Mouse (Mus musculus): ENCODE measurements at regions not wholly inside any gene's neighbourhood (a gene's known extent, or its start where the extent isn't known, plus 50 kb on each side); places are given as distances from the start of the nearest gene placed in this dataset.

DNA sequence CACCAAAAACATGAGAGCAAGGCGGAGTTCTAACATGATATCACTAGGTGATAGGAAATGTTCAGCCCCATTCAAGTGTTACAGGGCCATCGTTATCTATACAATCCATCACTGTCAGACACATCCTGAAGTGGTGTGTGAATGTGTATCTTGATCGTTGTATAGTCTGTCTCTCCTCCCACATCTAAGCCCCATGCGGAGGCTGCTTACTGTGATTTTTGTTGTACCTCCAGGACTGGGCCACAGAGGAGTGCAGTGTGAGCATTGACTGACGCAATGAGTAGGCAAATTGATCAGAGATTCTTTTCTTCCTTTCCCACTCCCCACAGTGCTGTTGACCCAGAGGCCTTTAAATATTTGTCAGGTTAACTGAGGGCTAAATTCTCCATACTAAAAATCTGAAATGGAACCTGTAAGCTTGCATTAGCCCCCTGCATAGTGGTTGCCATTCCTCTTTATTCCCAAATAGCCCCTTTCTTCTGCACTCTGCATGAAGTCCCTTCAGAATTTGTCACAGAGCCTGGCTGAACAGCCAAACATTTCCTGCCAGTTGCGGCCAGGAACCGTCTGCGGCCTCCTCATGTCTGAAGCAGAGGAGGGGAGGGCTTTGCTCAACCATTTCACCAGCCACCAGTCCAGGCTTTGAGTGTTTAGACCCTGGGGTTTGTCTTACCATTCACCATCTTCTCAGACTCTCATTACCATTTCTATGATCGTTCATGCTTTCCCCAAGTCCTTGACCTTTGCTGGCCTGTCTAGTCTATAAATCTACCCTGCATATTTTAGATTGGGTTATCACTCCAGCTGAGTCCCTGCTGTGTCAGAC, 119.3 kb downstream of the Ttc8 start:
- DNase-seq, result no peak

DNA sequence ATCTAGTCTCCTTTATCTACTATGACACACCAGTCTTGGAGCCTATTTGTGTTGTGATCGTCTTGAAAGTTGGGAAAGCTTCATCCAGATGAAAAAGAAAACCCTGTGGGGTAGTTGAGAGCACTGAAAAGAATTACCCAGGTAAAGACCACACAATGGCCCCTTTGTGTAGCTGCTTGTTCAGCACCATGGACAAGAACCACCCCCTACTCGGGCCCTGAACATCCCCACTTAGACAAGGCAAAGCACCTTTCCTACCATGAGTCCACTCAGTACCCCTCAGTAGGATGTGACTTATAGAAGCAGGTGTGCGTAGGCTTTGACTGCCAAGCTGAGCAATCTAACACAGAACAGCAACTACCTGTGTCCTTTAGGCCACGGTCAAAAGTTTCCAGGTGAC, 121.2 kb downstream of the Ttc8 start:
- DNase-seq, result no peak

DNA sequence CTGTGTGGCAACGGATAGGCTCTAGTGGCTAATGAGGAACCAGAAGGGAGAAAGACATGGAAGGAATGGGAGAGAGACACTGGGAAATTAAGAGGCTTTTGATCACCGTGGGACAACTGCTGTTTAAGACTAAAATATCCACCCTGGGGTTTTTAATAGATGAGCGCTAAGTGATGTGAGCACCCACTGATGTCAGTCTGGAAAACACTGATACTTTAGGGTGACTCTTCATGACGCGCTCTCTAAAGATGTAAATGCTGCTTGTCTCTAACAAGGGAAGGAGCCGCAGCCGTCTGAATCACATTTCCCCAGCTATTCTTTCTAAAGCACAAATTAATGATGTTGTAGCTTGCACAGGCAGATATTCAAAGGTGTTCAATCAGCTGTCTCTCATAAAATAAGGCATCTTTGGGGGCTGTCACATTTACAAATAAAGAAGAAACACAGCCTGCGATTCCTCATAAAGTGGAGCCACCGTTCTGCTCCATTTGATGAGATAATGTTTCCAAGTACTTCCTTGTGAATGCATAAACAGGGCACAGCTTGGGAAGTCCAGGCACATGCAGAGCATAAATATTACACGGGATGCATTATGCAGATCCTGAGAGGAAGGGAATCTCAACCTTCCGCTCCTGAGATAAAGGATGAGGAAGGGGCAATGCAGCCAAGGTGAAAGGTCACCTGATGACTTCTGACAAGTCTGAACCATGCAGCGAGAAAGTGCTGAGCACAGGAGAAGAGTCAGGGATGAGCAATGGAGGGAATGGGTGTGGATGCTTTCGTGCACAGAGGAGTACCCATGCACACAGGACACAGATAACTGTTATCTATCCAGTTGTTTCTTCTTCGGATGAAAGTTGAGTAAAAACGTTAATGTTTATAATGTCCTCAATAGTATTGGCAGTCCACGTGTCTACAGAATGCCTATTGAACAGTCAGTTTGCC, 122.8 kb downstream of the Ttc8 start:
- DNase-seq, result no peak

DNA sequence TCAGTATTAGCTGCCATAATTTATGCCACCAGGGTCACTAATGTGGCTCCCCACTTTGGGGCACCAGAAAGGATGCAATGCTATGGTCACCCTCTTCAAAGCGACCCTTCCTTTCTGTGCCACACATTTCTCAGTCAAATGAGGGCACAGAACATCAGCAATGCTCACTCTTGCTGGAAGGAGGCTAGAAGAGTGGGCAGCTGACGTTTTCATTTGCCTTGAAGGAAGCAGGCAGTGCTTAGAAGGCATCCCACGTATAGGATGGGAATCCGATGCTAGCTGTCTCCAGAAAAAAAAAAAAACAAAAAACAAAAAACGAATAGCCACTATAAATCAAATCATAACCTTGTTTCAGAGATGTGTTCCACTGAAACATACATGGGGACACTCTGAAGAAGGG, 124.1 kb downstream of the Ttc8 start:
- no peak for DNase-seq

DNA sequence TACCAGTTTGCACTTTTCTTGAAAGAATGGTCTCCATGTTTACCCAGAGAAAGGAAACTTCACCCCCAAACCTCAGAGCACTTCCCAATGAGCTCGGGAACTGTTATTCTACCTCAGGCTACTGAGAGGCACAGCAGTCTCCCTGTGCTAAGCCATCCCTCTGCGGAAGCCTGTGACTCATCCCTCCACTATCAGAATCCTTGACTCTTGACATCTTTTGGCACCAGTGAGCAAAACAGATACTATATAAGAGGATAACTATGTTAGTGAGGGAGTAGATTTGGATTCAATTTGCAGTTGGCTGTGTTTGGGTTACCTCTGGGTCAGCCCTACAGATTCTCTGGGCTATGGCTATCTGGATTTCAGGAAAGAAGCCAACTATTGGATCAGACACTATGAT, 130.1 kb downstream of the Ttc8 start:
- DNase-seq, result no peak

DNA sequence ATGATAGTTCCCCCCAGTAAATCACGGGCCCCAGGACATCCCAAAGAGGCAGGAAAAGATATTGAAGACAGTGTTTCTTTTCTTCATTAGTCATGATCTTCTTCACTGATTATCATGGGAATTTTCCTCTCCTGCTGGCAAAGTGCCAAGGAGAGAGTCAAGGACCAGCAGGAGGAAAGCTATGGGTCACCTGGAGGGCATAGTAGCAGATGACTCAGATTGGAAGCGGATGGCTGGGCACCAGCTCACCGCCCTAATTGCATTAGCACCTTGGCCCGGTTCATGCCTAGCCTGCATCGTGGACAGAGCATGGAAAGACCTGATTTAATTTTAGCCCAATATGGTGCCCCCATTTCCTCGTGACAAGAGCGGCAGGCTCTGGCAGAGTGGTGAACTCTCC, 132.2 kb downstream of the Ttc8 start:
- DNase-seq, result peak; percentile 76

DNA sequence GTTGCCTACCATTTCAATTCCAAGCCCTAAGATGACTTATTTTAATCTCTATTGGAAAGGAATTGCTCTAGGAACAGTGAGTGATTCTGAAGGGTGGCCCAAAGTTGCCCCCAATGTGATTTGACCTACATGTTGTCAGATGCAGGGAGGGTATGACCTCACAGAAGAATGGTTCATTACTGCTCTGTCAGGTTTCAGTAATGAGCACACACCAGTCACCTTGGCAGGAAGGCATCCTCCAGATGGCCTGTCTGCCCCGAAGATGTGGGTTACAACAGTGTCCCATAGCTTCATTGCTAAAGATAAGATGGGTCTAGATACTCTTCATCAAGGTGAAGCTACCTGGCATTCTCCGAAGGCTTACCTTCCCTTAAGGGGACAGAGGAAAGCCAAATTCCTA, 137.1 kb downstream of the Ttc8 start:
- DNase-seq, result no peak

DNA sequence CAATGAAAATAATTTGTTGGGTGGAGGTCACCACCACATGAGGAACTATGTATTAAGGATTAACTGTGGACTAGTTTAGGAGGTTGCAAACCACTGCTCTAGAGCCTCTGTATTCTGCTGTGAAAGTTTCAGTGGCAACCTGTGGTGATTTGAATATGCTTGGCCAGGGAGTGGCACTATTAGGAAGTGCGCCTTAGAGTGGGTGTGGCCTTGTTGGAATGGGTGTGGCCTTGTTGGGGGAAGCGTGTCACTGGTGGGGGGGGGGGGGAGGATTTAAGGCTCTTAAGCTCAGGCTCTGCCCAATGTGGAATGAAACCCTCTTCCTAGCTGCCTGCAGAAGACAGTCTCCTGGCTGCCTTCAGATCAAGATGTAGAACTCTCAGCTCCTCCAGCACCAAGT, 138.5 kb downstream of the Ttc8 start:
- DNase-seq, result no peak

DNA sequence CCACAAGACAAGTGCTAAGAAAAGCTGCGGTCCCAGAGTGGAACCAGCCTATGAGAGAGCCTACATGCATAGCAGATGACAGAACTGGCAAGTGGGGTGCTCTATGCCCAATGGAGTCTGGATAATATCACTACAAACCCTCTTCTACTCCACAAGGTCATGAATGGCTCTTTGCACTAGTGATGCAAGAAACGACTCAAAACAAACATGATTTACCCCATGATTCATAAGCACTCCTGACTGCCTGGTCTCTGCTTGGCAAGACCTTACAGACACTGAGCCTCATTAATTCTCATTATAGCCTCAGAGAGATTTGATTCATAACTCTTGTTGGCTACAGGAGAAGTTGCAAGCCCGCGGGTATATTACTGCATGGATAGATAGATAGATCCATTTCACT, 139.1 kb downstream of the Ttc8 start:
- DNase-seq, result no peak

DNA sequence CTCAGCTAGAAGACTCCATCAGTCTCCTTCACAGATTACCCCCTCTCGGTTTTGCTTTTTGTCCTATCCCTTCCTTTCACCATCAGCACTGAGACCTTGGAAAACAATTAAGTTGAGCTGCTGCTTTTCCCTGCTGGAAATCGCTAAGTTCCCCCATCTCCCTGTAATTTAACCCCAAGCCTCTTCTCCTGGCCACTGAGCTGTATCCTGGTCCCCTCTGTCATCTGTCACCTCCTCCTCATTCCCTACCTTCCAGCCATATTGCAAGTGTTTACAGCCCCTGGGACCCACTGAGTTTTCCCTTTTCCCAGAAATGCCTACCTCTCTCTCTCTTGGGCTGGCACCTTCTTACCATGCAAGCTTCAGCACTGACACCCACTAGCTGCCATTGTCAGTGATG, 140.3 kb downstream of the Ttc8 start:
- no peak for DNase-seq

DNA sequence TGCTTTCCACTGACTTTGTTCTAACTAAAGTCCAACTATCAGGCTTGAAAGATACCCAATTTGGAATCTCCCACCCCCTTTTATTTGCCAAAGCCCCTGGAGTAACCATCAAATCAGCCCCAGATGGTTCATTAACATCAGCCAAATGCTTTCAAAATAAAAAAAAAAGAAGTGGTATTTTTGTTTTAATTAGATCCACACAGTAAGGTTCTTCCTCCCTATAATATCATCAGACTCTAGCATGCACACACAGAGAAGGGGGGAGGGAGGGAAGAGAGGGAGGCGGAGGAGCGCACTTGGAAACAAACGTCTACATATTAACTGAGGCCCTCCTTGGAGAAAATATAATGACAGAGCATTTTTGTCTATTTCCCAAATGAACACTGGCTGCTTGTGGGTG, 143.1 kb downstream of the Ttc8 start:
- DNase-seq, result no peak

DNA sequence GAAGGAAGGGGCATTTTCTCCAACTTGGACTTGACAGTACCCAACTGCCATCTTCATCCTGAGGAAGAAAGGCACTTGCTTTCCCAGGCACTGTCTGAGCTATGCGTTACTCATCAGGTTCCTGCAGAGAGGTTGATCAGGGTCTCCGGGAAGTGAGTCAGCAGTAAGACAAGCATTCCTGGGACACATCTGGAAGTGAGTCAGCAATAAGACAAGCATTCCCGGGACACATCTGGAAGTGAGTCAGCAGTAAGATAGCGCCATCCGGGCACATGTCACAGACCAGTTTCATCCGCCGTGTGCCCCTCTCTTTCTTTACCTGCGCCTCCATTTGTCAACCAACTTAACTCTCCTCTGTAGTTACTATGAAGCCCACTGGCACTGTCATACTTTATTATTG, 143.5 kb downstream of the Ttc8 start:
- no peak for DNase-seq

DNA sequence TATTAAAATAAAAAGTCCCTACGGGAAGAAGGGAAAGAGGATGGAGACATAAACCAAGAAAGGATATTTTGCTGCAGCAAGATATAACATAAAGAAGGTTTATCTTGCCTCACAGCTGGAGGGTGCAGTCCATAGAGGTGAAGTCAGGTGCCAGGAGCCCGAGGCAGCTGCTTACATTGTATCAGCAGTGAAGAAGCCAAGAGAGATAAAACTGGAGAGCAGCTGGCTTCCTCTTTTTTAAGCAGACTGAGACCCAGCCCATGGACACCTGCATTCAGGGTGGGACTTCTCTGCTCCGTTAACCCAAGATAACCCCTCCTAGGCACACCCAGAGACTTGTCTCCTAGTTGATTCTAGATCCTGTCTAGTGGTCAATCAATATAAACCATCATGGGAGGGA, 147.6 kb downstream of the Ttc8 start:
- no peak for DNase-seq

DNA sequence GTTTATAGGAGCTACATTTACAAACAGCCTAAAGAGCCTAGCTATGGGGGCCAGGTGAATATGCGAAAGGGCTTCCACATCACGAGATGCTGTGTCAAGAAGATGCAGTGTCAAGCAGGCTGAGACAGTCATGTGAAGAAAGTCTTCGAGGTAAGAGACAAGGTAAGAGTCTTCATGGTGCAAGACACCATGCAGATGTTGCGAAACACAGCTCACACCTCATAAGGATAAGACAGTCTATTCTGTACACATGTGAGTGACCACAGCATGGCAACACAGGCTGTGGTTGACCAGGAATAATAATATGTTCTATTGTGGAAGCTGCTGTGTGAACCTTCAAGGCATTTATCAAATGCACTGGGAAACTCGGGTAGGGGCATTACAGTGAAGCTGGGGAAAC, 153.4 kb downstream of the Ttc8 start:
- DNase-seq, result no peak

DNA sequence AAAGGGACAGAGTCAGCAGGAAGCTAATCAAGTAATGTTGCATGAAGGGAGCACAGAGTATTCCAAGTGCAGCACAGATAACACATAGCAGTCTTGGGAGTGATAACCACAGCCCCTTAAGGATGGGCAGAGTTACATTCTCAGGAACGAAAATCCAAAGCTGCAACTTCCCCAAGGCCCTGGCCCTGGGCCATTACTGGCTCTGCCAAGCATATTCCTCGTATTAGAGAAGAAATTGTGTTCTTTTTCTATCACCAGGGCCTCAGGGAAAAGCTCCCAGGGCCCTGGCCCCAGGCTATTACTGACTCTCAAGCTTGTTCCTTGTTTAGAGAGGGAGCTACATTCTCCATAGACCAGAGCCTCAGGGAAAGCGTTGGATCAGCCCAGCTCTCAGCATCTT, 157.0 kb downstream of the Ttc8 start:
- no peak for DNase-seq

DNA sequence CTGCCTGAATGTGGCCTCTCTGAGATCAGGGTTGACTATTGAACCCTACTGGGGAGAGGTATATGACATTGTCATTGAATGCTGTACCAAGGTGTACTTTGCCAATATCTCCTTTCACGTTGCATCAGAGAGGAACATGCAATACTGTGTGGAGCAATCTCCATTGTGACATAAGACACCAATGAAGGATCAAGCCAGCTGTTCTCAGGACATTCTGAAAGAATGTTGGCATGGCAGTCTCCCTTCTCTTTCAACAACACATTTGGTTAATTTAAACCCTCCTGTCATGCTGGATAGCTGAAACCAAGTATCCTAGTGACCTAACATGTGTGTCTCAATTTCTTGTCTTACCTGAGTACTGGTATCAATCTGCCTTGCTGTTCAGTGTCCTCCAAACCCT, 159.5 kb downstream of the Ttc8 start:
- DNase-seq, result no peak

DNA sequence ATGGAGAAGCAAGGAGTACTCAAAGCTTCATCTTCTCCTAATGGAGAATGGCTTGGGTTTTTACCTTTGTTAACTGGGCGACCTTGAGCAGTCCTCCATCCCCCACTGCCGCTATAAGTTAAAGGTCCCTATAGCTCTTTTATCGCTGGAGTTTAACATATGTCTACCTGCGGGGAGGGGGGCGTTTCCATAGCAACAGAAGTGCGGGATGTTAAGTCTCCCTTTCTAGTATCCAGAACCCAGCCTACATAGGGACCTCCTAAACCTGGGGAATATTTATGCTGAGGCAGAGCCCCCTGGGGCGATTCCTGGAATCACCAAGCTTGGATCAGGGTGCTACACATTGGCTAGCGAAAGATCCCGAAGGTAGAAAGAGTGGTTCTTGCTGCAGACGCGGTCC, 163.2 kb downstream of the Ttc8 start:
- no peak for DNase-seq

DNA sequence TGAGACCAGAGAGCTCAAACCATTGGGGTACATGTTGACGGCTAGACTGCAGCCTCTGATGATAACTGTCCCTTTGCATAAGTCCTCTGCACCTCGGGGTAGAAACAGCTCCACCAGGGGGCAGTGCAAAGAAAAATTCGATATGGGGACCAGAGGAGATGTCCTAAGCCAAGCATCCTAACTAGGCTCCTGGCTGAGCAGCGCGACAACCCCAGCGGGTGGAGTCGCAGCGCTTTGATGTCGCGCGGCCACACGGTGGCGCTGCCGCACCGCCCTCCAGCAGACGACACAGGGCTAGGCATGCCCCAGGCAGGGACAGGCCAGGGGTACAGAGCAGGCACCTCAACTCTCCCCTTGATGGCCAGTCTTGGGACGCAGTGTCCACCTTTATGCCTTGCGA, 163.8 kb downstream of the Ttc8 start:
- peak; percentile 90 for DNase-seq

DNA sequence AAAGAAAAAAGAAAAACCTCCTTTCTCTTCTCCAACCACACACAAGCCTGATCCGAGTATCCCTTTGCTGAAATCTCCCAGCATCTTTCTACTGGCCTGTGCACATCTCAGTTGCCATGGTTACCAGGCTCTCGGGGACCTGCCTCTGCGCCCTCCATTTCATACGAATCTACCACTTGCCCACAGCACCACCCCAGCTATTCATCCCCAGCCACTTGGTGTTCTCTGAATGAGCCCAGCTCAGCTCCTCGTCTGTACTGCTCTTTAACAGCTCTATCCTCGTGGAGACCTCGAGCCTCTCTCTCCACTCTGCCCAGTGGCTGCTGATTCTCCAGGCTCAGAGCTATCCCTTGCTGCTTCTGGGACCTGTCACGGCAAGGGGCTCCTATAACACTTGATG, 166.9 kb downstream of the Ttc8 start:
- DNase-seq, result no peak

DNA sequence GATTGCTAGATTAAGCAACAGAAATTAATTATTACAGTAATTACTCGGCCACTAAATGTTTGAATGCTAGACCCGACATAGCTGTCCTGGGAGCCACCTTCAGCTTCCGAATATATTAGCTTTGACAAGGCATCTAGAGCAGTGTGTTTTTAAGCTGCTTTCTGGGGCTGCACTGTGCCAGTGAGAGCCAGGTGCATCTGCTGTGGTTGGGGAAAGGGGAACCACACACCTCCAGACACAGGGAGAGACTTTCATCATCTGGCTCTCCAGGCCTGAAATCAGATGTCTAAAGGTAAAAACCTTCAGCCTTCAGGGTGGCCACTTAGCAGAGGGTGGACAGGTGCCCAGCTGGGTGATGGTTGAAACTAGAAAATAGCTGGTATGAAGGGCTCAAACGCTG, 171.4 kb downstream of the Ttc8 start:
- DNase-seq, result no peak

DNA sequence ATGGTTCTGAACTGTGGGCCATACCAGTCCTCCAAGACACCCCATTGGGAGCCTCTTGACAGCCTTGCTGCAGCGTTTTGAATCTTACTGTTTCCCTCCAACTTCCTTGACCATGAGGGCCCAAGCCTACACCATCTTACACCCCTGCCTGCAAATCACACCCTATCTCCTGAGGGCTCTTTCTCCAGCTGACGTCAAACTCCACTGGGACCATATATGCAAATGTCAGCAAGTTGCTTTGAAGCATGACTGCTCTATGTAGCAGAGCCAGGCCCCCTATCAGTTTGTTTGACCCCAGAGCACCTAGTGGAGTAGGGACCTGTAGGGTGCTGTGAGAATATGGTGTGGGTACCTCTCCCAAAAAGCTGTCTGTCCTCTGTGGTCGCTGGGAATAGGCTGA, 172.8 kb downstream of the Ttc8 start:
- no peak for DNase-seq

DNA sequence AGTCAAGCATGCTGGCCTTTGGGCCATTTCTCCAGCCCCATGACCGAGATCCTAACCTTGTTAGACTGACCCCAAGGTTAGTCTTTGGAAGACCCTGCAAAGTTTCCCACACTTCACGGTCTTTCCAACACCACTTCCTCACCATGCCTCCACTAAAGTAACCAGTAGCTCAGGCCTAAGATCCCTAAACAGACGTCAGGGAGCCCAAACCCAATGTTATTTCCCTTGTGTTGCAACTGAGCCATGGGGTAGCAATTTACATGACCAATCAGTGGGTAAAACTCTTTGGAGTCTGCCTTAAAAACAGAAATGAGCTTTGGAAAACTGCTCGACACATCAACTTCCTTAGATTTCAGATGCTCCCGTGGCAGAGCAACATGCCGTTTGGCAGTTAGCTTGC, 173.6 kb downstream of the Ttc8 start:
- DNase-seq, result no peak

DNA sequence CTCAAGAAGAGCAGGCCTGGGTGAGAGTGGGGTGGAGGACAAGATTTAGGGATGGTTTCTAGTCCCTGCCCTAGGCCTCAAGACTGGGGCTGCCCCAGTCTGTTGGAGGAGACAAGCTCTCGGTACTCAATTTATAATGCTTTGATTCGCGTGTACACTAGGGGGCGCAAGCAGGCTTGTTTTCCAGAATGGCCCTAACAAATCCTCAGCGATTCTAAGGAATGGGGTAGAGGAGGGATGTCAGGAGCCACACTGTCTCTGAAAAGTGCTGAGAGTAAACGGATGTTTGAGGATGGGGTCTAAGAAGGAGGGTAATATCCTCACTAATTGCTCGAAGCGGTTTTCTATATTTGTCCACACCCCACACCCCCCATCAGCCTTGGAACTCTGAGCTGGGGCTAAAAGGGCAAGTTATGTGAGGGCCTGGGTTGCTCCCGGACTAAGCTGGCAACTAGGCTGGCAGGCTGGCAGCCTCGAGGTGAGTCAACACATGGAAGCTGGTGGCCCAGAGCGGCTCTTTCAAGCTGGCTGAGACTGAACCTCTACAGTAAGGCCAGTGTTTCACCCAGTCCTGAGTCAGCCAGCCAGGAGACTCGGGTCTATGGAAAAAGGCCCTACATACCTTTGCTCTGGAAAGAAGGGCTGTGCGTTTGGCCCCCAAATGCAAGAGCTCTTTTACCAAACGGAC, 176.7 kb downstream of the Ttc8 start:
- peak; percentile 92 for DNase-seq

DNA sequence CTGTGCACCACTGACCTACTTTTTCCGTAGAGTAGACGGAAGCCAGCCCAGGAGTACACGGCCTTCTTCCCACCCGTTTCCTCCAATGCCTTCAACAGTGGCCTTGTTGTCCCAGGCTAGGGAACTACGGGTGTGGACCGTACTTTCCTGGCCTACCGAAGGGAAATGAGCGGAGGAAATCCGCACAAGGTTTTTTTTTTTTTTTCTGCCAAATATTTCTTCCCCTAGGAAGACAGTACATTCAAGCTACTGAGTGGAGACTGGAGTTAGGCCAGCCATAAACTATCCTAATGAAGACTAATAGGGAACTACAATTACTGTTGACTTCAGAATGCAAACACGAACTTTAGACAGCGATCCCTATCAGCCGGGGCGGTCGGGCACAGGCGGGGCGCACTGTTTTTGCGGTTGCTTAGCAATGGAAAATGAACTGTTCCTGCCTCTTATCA, 177.3 kb downstream of the Ttc8 start:
- DNase-seq, result no peak
